Mouse (Mus musculus) CH12.LX (cell line): ENCODE measurements around the gene Ltv1. TPM values are rescaled to one million over a fixed set of nuclear protein-coding genes. Genes with fewer than 3 reads are reported as not detected.

Experiments used
- DNase-seq: peaks from one replicate; pipeline ENCODE4 v3.0.0-alpha.2; 2013; ENCODE audit errors: extremely low read depth
- H3K27ac ChIP-seq: 2 replicates; pipeline ENCODE4 v1.5.1; 2012; ENCODE audit warnings: low read depth, mild to moderate bottlenecking, control low read depth, moderate library complexity; ENCODE audit not compliant: insufficient read depth
- H3K27me3 ChIP-seq: replicated peaks from 2 replicates; pipeline ENCODE3; 2012; ENCODE audit warnings: inconsistent platforms
- H3K36me3 ChIP-seq, 2 experiments: replicated peaks in 1 of 2; 2 replicates each; pipeline versions ENCODE3 to v1.6.1; 2012; ENCODE audit warnings: inconsistent platforms in 1 of 2, low read length in 1 of 2, mild to moderate bottlenecking in 1 of 2, mixed read lengths in 1 of 2, moderate library complexity in 1 of 2; ENCODE audit not compliant: control insufficient read depth in 1 of 2, insufficient read depth in 1 of 2
- H3K4me1 ChIP-seq, 2 experiments: 2 replicates each; pipeline ENCODE4 v1.6.1; 2012; ENCODE audit warnings: inconsistent platforms in 1 of 2, moderate library complexity in 1 of 2; ENCODE audit not compliant: insufficient read depth in 2 of 2, control insufficient read depth in 1 of 2
- H3K4me2 ChIP-seq: 2 replicates; pipeline ENCODE4 v1.6.1; 2012; ENCODE audit warnings: low read depth, mild to moderate bottlenecking, control low read depth; ENCODE audit not compliant: poor library complexity, insufficient read depth, severe bottlenecking
- H3K4me3 ChIP-seq, 3 experiments: fragments of 150-350 bp in 1 of 3; sonication (generic) in 1 of 3; replicated peaks in 1 of 3; 2 replicates each; pipeline versions ENCODE3 to v1.5.1; 2011 to 2012; ENCODE audit warnings: low read depth in 2 of 3, low read length in 2 of 3, mild to moderate bottlenecking in 2 of 3, moderate library complexity in 2 of 3, control low read depth in 1 of 3, improper control_type of control experiment in 1 of 3, inconsistent platforms in 1 of 3, mixed read lengths in 1 of 3; ENCODE audit not compliant: poor library complexity in 1 of 3
- H3K79me2 ChIP-seq: replicated peaks from 2 replicates; pipeline ENCODE4 v1.6.1; 2012; ENCODE audit warnings: mild to moderate bottlenecking, moderate library complexity; ENCODE audit not compliant: control insufficient read depth, poor library complexity, insufficient read depth, severe bottlenecking; ENCODE audit errors: extremely low read depth
- H3K9ac ChIP-seq: 2 replicates; pipeline ENCODE4 v1.6.1; 2012; ENCODE audit warnings: low read depth, mild to moderate bottlenecking, control low read depth, moderate library complexity; ENCODE audit not compliant: insufficient read depth
- H3K9me3 ChIP-seq: replicated peaks from 2 replicates; pipeline ENCODE3; 2012; ENCODE audit warnings: low read length, inconsistent platforms, mixed read lengths
- BHLHE40 ChIP-seq: IDR thresholded peaks from 2 replicates; pipeline ENCODE4 v1.6.1; 2011; ENCODE audit warnings: mild to moderate bottlenecking, low read depth, low read length, improper control_type of control experiment
- CHD1 ChIP-seq: IDR thresholded peaks from 2 replicates; pipeline ENCODE4 v1.6.1; 2012; ENCODE audit warnings: low read depth, low read length, improper control_type of control experiment, inconsistent platforms
- E2F4 ChIP-seq: IDR thresholded peaks from 2 replicates; pipeline ENCODE4 v1.6.1; 2011; ENCODE audit warnings: low read depth, low read length, improper control_type of control experiment; ENCODE audit not compliant: insufficient replicate concordance
- ETS1 ChIP-seq: conservative IDR thresholded peaks from 2 replicates; pipeline ENCODE4 v1.6.1; 2012; ENCODE audit warnings: low read depth, mild to moderate bottlenecking, inconsistent platforms, low read length, improper control_type of control experiment, moderate library complexity
- HCFC1 ChIP-seq: IDR thresholded peaks from 2 replicates; pipeline ENCODE4 v1.6.1; 2012; ENCODE audit warnings: low read depth, mild to moderate bottlenecking, inconsistent platforms, low read length, improper control_type of control experiment
- IRF4 ChIP-seq: IDR thresholded peaks from 2 replicates; pipeline ENCODE4 v1.6.1; 2014; ENCODE audit warnings: low read depth, mild to moderate bottlenecking, inconsistent platforms, low read length, improper control_type of control experiment
- JUN ChIP-seq: IDR thresholded peaks from 2 replicates; pipeline ENCODE4 v1.6.1; 2011; ENCODE audit warnings: low read depth, mild to moderate bottlenecking, low read length, improper control_type of control experiment, moderate library complexity; ENCODE audit not compliant: insufficient read depth
- JUND ChIP-seq: conservative IDR thresholded peaks from 2 replicates; pipeline ENCODE4 v1.6.1; 2011; ENCODE audit warnings: low read depth, low read length, improper control_type of control experiment
- KAT2A ChIP-seq: IDR thresholded peaks from 2 replicates; pipeline ENCODE4 v1.6.1; 2012; ENCODE audit warnings: low read length, improper control_type of control experiment, inconsistent platforms; ENCODE audit not compliant: insufficient replicate concordance
- MAFK ChIP-seq: IDR thresholded peaks from 2 replicates; pipeline ENCODE4 v1.6.1; 2011; ENCODE audit warnings: low read length, improper control_type of control experiment; ENCODE audit not compliant: insufficient replicate concordance
- MAX ChIP-seq: IDR thresholded peaks from 2 replicates; pipeline ENCODE4 v1.6.1; 2011; ENCODE audit warnings: low read length, improper control_type of control experiment
- MAZ ChIP-seq: IDR thresholded peaks from 2 replicates; pipeline ENCODE4 v1.6.1; 2012; ENCODE audit warnings: low read depth, mild to moderate bottlenecking, inconsistent platforms, low read length, improper control_type of control experiment, moderate library complexity
- MEF2A ChIP-seq: IDR thresholded peaks from 2 replicates; pipeline ENCODE4 v1.6.1; 2014; ENCODE audit warnings: low read depth, mild to moderate bottlenecking, inconsistent platforms, low read length, improper control_type of control experiment, borderline replicate concordance
- MYC ChIP-seq: IDR thresholded peaks from 2 replicates; pipeline ENCODE4 v1.6.1; 2011; ENCODE audit warnings: low read depth, mild to moderate bottlenecking, improper control_type of control experiment, low read length
- NELFE ChIP-seq: IDR thresholded peaks from 2 replicates; pipeline ENCODE4 v1.6.1; 2011; ENCODE audit warnings: low read depth, low read length, improper control_type of control experiment
- NRF1 ChIP-seq: IDR thresholded peaks from 2 replicates; pipeline ENCODE4 v1.6.1; 2014; ENCODE audit warnings: low read depth, mild to moderate bottlenecking, inconsistent platforms, low read length, improper control_type of control experiment, moderate library complexity
- PAX5 ChIP-seq: IDR thresholded peaks from 2 replicates; pipeline ENCODE4 v1.6.1; 2012; ENCODE audit warnings: low read length, inconsistent platforms, mixed read lengths
- POLR2A ChIP-seq: IDR thresholded peaks from 2 replicates; pipeline ENCODE4 v1.6.1; 2011; ENCODE audit warnings: low read depth, mild to moderate bottlenecking, improper control_type of control experiment, low read length
- POLR2AphosphoS2 ChIP-seq: IDR thresholded peaks from 2 replicates; pipeline ENCODE4 v1.6.1; 2011; ENCODE audit warnings: low read depth, low read length, improper control_type of control experiment
- RCOR1 ChIP-seq: conservative IDR thresholded peaks from 2 replicates; pipeline ENCODE4 v1.6.1; 2012; ENCODE audit warnings: low read depth, mild to moderate bottlenecking, inconsistent platforms, low read length, improper control_type of control experiment
- SIN3A ChIP-seq: IDR thresholded peaks from 2 replicates; pipeline ENCODE4 v1.6.1; 2012; ENCODE audit warnings: low read length, improper control_type of control experiment, inconsistent platforms
- TCF12 ChIP-seq: IDR thresholded peaks from 2 replicates; pipeline ENCODE4 v1.6.1; 2014; ENCODE audit warnings: low read depth, mild to moderate bottlenecking, inconsistent platforms, low read length, improper control_type of control experiment
- UBTF ChIP-seq: IDR thresholded peaks from 2 replicates; pipeline ENCODE4 v1.6.1; 2012; ENCODE audit warnings: low read depth, mild to moderate bottlenecking, inconsistent platforms, low read length, improper control_type of control experiment, moderate library complexity
- USF2 ChIP-seq: conservative IDR thresholded peaks from 2 replicates; pipeline ENCODE4 v1.6.1; 2011; ENCODE audit warnings: low read depth, low read length, improper control_type of control experiment
- ZC3H11A ChIP-seq: IDR thresholded peaks from 2 replicates; pipeline ENCODE4 v1.6.1; 2012; ENCODE audit warnings: low read depth, mild to moderate bottlenecking, inconsistent platforms, low read length, improper control_type of control experiment
- ZKSCAN1 ChIP-seq: IDR thresholded peaks from 2 replicates; pipeline ENCODE4 v1.6.1; 2012; ENCODE audit warnings: low read depth, inconsistent platforms, low read length, improper control_type of control experiment, borderline replicate concordance
- ZNF384 ChIP-seq: IDR thresholded peaks from 2 replicates; pipeline ENCODE4 v1.6.1; 2012; ENCODE audit warnings: low read depth, low read length, improper control_type of control experiment, inconsistent platforms
- dilution Hi-C: fragments of 300-500 bp; cut with MboI; formaldehyde crosslinking; loops from 2 replicates; pipeline ENCODE4 v1.14.3; 2020; ENCODE audit warnings: low sequenced_read_pairs; ENCODE audit not compliant: extremely low pct_unique_long_range_greater_than_20kb, extremely low pct_ligation_motif_present
- in situ Hi-C: fragments of 300-500 bp; cut with MboI; formaldehyde crosslinking; loops from 3 replicates; pipeline ENCODE4 v1.14.3; 2019; ENCODE audit warnings: low sequenced_read_pairs, low pct_ligation_motif_present, low pct_unique_long_range_greater_than_20kb, mixed read lengths
- polyA plus RNA-seq: library from polyadenylated mRNA; unstranded; fragments of >175 nt; gene quantifications from 2 replicates; pipeline ENCODE4 v1.2.1, GENCODE M21; 2012; ENCODE audit warnings: low read depth; ENCODE audit not compliant: insufficient read length
- total RNA-seq, 2 experiments: library from RNA; depleted of rRNA; stranded (reverse); fragments of 300-350 nt in 1 of 2; fragments of >200 nt in 1 of 2; gene quantifications; 2 replicates each; pipeline ENCODE4 v1.2.3; 2012 to 2014

Ltv1 gene
- total and polyA plus RNA-seq, 3 experiments: 32.1 to 93.4 (median 66.0) TPM

- no peaks in the 10 kb centered on the region for H3K36me3 ChIP-seq
- dilution Hi-C loops (no loop called here), in situ Hi-C loops (no loop called here)
- TF ChIP-seq NELFE: no peak
- no peak for TF ChIP-seq POLR2A
- no peak for TF ChIP-seq CHD1
- no peak for TF ChIP-seq USF2
- TF ChIP-seq ZC3H11A: no peak
- no peak for TF ChIP-seq MYC
- no peak for TF ChIP-seq MAX
- TF ChIP-seq PAX5: no peak
- TF ChIP-seq TCF12: no peak
- TF ChIP-seq MAZ: no peak
- no peak for TF ChIP-seq JUND
- no peaks in the 10 kb centered on the region for H3K79me2 ChIP-seq
- H3K4me3 ChIP-seq: no peak overlapping the region
- H3K9ac ChIP-seq: no peak overlapping the region
- no peak overlapping the region for H3K27ac ChIP-seq
- H3K4me1 ChIP-seq: no peaks in the 10 kb centered on the region
- no peak for DNase-seq
- H3K4me2 ChIP-seq: no peak overlapping the region
- no peaks in the 10 kb centered on the region for H3K27me3 ChIP-seq
- H3K9me3 ChIP-seq: no peaks in the 10 kb centered on the region
Measured at GRCm38 (mm10) chr10:13137906-13138305, 55.1 kb downstream of the Ltv1 start.

DNA sequence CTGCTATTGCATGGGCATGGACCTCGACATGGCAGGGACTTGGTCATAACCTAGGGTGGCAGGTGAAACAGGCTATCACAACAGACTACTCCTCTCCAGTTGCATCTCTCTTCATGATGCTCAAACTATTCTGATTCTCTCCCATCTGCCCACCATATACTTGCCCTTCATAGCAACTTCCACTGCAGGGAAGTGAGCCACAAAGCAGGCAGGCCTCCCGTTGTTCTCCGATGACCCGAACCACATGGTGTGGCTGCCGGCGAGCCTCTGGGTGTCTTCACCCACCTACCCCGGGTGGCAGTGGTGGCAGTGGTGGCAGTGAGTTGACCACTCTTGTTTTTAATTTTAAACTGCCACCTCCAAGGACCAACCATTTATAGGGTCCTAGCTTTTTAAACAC is 57.2 kb downstream of the Ltv1 start:
- no peaks in the 10 kb centered on the region for H3K9me3 ChIP-seq
- H3K27me3 ChIP-seq: no peaks in the 10 kb centered on the region
- H3K36me3 ChIP-seq: no peaks in the 10 kb centered on the region
- H3K27ac ChIP-seq: no peak overlapping the region
- no peak overlapping the region for H3K4me3 ChIP-seq
- H3K79me2 ChIP-seq: no peaks in the 10 kb centered on the region
- no peak overlapping the region for H3K4me2 ChIP-seq
- H3K9ac ChIP-seq: no peak overlapping the region
- DNase-seq: no peak
- TF ChIP-seq KAT2A: no peak
- TF ChIP-seq BHLHE40: no peak
- no peak for TF ChIP-seq MEF2A
- no peak for TF ChIP-seq JUND
- TF ChIP-seq RCOR1: no peak
- TF ChIP-seq UBTF: no peak
- TF ChIP-seq JUN: no peak
- no peak for TF ChIP-seq SIN3A
- TF ChIP-seq ETS1: no peak
- TF ChIP-seq ZKSCAN1: no peak
- no peak for TF ChIP-seq MAFK
- TF ChIP-seq HCFC1: no peak
- TF ChIP-seq POLR2AphosphoS2: no peak
- no peak for TF ChIP-seq USF2
- TF ChIP-seq ZNF384: no peak
- TF ChIP-seq IRF4: no peak
- no peak for TF ChIP-seq E2F4
- TF ChIP-seq NRF1: no peak
- in situ Hi-C loops: no loop called here
- no peaks in the 10 kb centered on the region for H3K4me1 ChIP-seq
- dilution Hi-C loops: no loop called here
